Mouse (Mus musculus): ENCODE measurements around the gene Myh3. TPM values are rescaled to one million over a fixed set of nuclear protein-coding genes. Genes with fewer than 3 reads are reported as not detected.

The Myh3 gene
- polyA plus RNA-seq, 1 experiment from 2014 or later = 0.56 TPM

DNA sequence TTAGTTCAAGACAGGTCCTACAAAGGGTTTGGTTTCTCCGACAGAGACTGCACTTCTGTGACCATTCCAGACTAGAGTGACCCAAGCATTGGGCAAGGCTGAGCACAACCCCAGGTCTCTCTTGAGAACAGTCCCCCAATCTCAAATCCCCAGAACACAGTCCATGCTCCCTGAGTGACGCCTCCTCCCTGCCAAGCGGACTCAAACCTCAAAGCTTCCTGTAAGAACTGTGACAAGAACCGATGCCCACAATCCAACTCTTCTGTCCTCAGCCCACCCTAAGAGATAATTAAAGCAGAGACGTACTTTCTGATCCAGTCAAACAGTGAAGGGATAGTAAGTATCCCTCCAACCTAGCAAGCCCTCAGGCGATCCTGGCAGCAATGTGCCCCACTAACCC, 35.3 kb downstream of the Myh3 start:
- no peak for ATAC-seq (replicated peaks; ENCODE audit: insufficient number of reproducible peaks, low FRiP score, low TSS enrichment)
- no peak overlapping the region for H3K4me2 ChIP-seq
- H3K4me1 ChIP-seq (ENCODE audit: control insufficient read depth, insufficient read depth, low read length) = no peaks in the 10 kb centered on the region
- WGBS (ENCODE audit: insufficient replicate concordance) = 81% methylated on average over 6 of the region's 6 CpGs
- H3K36me3 ChIP-seq (ENCODE audit: control insufficient read depth, insufficient read depth, low read length) = no peaks in the 10 kb centered on the region
- no peak overlapping the region for H3K27ac ChIP-seq (ENCODE audit: low read depth, low read length)
- H3K9me3 ChIP-seq (replicated peaks; ENCODE audit: control insufficient read depth, low read length) = no peaks in the 10 kb centered on the region
- H3K4me3 ChIP-seq (ENCODE audit: low read depth, low read length) = no peak overlapping the region
- peaks cover 3% of the 10 kb centered on the region; the same call in 1 of the 2 replicates for H3K27me3 ChIP-seq (ENCODE audit: control insufficient read depth, insufficient read depth, low read length)
- no peak overlapping the region for H3K9ac ChIP-seq (ENCODE audit: low read depth, low read length)

- Histone ChIP-seq H3K4me2 (no peak overlapping the region), H3K4me1 (ENCODE audit: control insufficient read depth, insufficient read depth, low read length) (no peaks in the 10 kb centered on the region), H3K9me3 (replicated peaks; ENCODE audit: control insufficient read depth, low read length) (no peaks in the 10 kb centered on the region), H3K27me3 (ENCODE audit: control insufficient read depth, insufficient read depth, low read length) (peaks cover 3% of the 10 kb centered on the region; the same call in 1 of the 2 replicates), H3K4me3 (ENCODE audit: low read depth, low read length) (no peak overlapping the region), H3K9ac (ENCODE audit: low read depth, low read length) (no peak overlapping the region), H3K27ac (ENCODE audit: low read depth, low read length) (no peak overlapping the region), H3K36me3 (ENCODE audit: control insufficient read depth, insufficient read depth, low read length) (no peaks in the 10 kb centered on the region)
- ATAC-seq (replicated peaks; ENCODE audit: insufficient number of reproducible peaks, low FRiP score, low TSS enrichment) = no peak
- WGBS (ENCODE audit: insufficient replicate concordance) = 79% methylated on average over 5 of the region's 5 CpGs
These were observed 36.2 kb downstream of the Myh3 start for GRCm38 (mm10) chr11:67114261-67114660.

DNA sequence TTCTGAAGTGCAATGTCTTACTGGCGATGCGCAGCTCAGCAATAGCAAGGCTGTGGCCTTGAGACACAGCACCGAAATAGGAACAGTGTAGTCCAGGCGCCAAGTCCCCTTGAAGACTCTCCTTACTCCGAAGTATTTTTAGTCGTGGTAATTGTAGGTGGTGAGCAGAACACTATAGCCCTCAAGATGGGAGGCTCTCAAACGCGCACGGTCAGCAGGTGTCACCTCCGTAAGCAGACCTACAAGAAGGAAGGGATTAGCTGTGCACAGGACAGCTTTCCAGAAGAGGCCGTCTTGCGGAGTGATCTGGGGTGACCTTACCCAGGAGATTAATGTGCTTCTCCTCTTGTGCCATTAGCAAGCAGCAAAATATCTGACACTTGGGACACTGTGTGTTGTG, 36.8 kb downstream of the Myh3 start:
- no peak for ATAC-seq (replicated peaks; ENCODE audit: insufficient number of reproducible peaks, low FRiP score, low TSS enrichment)
- 86% methylated on average over 12 of the region's 12 CpGs for WGBS (ENCODE audit: insufficient replicate concordance)
- Histone ChIP-seq H3K9ac (ENCODE audit: low read depth, low read length) (no peak overlapping the region), H3K4me1 (ENCODE audit: control insufficient read depth, insufficient read depth, low read length) (no peaks in the 10 kb centered on the region), H3K4me3 (ENCODE audit: low read depth, low read length) (no peak overlapping the region), H3K36me3 (ENCODE audit: control insufficient read depth, insufficient read depth, low read length) (no peaks in the 10 kb centered on the region), H3K27me3 (ENCODE audit: control insufficient read depth, insufficient read depth, low read length) (peaks cover 3% of the 10 kb centered on the region; the same call in 1 of the 2 replicates), H3K4me2 (no peak overlapping the region), H3K27ac (ENCODE audit: low read depth, low read length) (no peak overlapping the region), H3K9me3 (replicated peaks; ENCODE audit: control insufficient read depth, low read length) (no peaks in the 10 kb centered on the region)

DNA sequence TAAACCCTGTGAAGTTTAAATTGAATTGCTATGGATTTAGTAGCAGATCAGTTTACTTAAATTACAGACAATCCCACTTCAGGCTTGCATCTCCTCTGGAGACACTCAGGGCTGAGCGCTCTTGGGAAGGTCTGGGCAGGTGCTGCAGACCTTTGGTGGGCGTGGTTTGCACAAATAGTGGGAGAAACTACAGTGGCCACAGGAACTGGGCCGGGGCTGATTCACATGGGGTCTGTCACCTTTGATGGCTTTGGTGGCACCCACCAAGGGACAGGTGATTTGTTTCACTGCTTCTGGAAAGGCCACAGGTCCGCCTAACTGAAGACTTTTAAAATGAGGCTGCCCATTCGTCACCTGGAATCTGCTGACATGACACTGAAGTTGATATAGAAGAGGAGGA, 38.6 kb downstream of the Myh3 start:
- no peak overlapping the region for H3K4me2 ChIP-seq
- no peaks in the 10 kb centered on the region for H3K4me1 ChIP-seq (ENCODE audit: control insufficient read depth, insufficient read depth, low read length)
- WGBS (ENCODE audit: insufficient replicate concordance) = 72% methylated on average over 5 of the region's 5 CpGs
- H3K27me3 ChIP-seq (ENCODE audit: control insufficient read depth, insufficient read depth, low read length) = no peaks in the 10 kb centered on the region
- H3K4me3 ChIP-seq (ENCODE audit: low read depth, low read length) = no peak overlapping the region
- no peaks in the 10 kb centered on the region for H3K36me3 ChIP-seq (ENCODE audit: control insufficient read depth, insufficient read depth, low read length)
- H3K27ac ChIP-seq (ENCODE audit: low read depth, low read length) = no peak overlapping the region
- no peaks in the 10 kb centered on the region for H3K9me3 ChIP-seq (replicated peaks; ENCODE audit: control insufficient read depth, low read length)
- no peak for ATAC-seq (replicated peaks; ENCODE audit: insufficient number of reproducible peaks, low FRiP score, low TSS enrichment)
- no peak overlapping the region for H3K9ac ChIP-seq (ENCODE audit: low read depth, low read length)

DNA sequence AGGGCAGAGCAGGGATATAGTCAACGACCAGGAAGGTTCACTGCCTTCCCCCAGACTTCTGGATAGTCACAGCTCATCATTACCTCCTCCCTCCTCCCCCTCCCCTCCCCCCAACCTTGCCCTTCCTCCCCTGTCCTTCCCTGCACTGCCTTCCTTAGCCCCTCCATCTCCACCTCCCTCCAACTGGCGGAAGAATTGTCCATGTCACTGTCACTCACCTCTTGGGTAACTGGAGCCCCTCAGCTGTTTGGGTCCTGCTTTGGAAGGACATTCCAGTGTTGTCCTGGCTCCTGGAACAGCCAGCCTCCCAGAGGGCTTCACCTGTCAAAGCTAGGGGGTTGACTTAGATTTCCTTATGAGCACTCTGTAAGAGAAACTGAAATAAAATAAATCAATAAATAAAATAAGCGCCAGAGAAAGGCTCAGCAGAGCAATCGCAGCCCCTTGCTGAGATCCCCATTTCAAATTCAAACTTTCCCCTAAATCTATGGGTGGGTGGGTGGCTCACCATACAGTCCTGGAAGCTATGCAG, 41.5 kb downstream of the Myh3 start:
- ATAC-seq (replicated peaks; ENCODE audit: insufficient number of reproducible peaks, low FRiP score, low TSS enrichment) = no peak
- no peak overlapping the region for H3K4me2 ChIP-seq
- no peak overlapping the region for H3K4me3 ChIP-seq (ENCODE audit: low read depth, low read length)
- H3K9ac ChIP-seq (ENCODE audit: low read depth, low read length) = no peak overlapping the region
- H3K9me3 ChIP-seq (replicated peaks; ENCODE audit: control insufficient read depth, low read length) = no peaks in the 10 kb centered on the region
- 39% methylated on average over 4 of the region's 4 CpGs for WGBS (ENCODE audit: insufficient replicate concordance)
- H3K27ac ChIP-seq (ENCODE audit: low read depth, low read length) = no peak overlapping the region
- H3K27me3 ChIP-seq (ENCODE audit: control insufficient read depth, insufficient read depth, low read length) = no peaks in the 10 kb centered on the region
- H3K4me1 ChIP-seq (ENCODE audit: control insufficient read depth, insufficient read depth, low read length) = no peaks in the 10 kb centered on the region
- no peaks in the 10 kb centered on the region for H3K36me3 ChIP-seq (ENCODE audit: control insufficient read depth, insufficient read depth, low read length)

DNA sequence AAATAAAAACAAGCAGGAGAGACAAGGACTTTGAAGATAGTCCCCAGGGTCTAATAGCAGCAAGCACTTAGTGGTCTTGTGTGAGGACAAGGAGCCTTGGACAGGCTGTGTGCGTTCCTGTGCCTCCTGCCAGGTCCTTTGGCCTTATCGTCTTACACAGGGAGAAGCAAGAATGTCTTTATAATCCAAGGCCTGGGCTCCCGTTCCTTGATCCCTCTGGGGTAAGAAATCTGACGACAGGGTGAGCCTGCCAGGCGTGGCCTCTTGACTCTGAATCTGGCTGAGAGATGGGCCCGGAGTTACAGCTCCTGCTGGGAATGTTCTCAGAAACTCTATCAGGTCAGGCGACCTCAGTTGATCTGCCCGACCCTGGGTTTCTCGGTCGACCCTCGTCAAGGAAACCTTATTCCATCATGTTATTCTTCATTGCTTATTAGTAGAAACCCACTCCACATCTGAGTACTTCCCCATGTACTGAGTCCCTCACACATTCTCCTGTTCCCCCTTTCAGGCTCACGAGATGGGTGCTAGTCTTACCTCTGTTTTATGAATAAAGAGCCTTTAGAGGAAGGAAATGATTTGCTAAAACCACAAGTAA, 42.7 kb downstream of the Myh3 start:
- no peak overlapping the region for H3K4me2 ChIP-seq
- WGBS (ENCODE audit: insufficient replicate concordance) = 60% methylated on average over 12 of the region's 12 CpGs
- no peaks in the 10 kb centered on the region for H3K4me1 ChIP-seq (ENCODE audit: control insufficient read depth, insufficient read depth, low read length)
- no peak for ATAC-seq (replicated peaks; ENCODE audit: insufficient number of reproducible peaks, low FRiP score, low TSS enrichment)
- no peaks in the 10 kb centered on the region for H3K36me3 ChIP-seq (ENCODE audit: control insufficient read depth, insufficient read depth, low read length)
- H3K27ac ChIP-seq (ENCODE audit: low read depth, low read length) = no peak overlapping the region
- H3K9me3 ChIP-seq (replicated peaks; ENCODE audit: control insufficient read depth, low read length) = no peaks in the 10 kb centered on the region
- no peak overlapping the region for H3K9ac ChIP-seq (ENCODE audit: low read depth, low read length)
- no peaks in the 10 kb centered on the region for H3K27me3 ChIP-seq (ENCODE audit: control insufficient read depth, insufficient read depth, low read length)
- no peak overlapping the region for H3K4me3 ChIP-seq (ENCODE audit: low read depth, low read length)

GRCm38 (mm10) chr11:67124943-67125342, 46.8 kb downstream of the Myh3 start:
- no peaks in the 10 kb centered on the region for H3K9me3 ChIP-seq (replicated peaks; ENCODE audit: control insufficient read depth, low read length)
- no peak overlapping the region for H3K4me3 ChIP-seq (ENCODE audit: low read depth, low read length)
- H3K36me3 ChIP-seq (ENCODE audit: control insufficient read depth, insufficient read depth, low read length) = no peaks in the 10 kb centered on the region
- H3K27me3 ChIP-seq (ENCODE audit: control insufficient read depth, insufficient read depth, low read length) = no peaks in the 10 kb centered on the region
- H3K4me1 ChIP-seq (ENCODE audit: control insufficient read depth, insufficient read depth, low read length) = no peaks in the 10 kb centered on the region
- H3K9ac ChIP-seq (ENCODE audit: low read depth, low read length) = no peak overlapping the region
- ATAC-seq (replicated peaks; ENCODE audit: insufficient number of reproducible peaks, low FRiP score, low TSS enrichment) = no peak
- no peak overlapping the region for H3K4me2 ChIP-seq
- no peak overlapping the region for H3K27ac ChIP-seq (ENCODE audit: low read depth, low read length)
- 86% methylated on average over 7 of the region's 7 CpGs for WGBS (ENCODE audit: insufficient replicate concordance)

GRCm38 (mm10) chr11:67125361-67125760, 47.3 kb downstream of the Myh3 start:
- no peak for ATAC-seq (replicated peaks; ENCODE audit: insufficient number of reproducible peaks, low FRiP score, low TSS enrichment)
- Histone ChIP-seq H3K27ac (ENCODE audit: low read depth, low read length) (no peak overlapping the region), H3K36me3 (ENCODE audit: control insufficient read depth, insufficient read depth, low read length) (no peaks in the 10 kb centered on the region), H3K9me3 (replicated peaks; ENCODE audit: control insufficient read depth, low read length) (no peaks in the 10 kb centered on the region), H3K4me2 (no peak overlapping the region), H3K4me1 (ENCODE audit: control insufficient read depth, insufficient read depth, low read length) (no peaks in the 10 kb centered on the region), H3K9ac (ENCODE audit: low read depth, low read length) (no peak overlapping the region), H3K4me3 (ENCODE audit: low read depth, low read length) (no peak overlapping the region), H3K27me3 (ENCODE audit: control insufficient read depth, insufficient read depth, low read length) (no peaks in the 10 kb centered on the region)
- 69% methylated on average over 17 of the region's 17 CpGs for WGBS (ENCODE audit: insufficient replicate concordance)

- no peaks in the 10 kb centered on the region for H3K9me3 ChIP-seq (replicated peaks; ENCODE audit: control insufficient read depth, low read length)
- no peak overlapping the region for H3K9ac ChIP-seq (ENCODE audit: low read depth, low read length)
- WGBS (ENCODE audit: insufficient replicate concordance) = 82% methylated on average over 2 of the region's 2 CpGs
- H3K4me1 ChIP-seq (ENCODE audit: control insufficient read depth, insufficient read depth, low read length) = no peaks in the 10 kb centered on the region
- H3K27ac ChIP-seq (ENCODE audit: low read depth, low read length) = no peak overlapping the region
- no peak overlapping the region for H3K4me2 ChIP-seq
- ATAC-seq (replicated peaks; ENCODE audit: insufficient number of reproducible peaks, low FRiP score, low TSS enrichment) = no peak
- no peaks in the 10 kb centered on the region for H3K36me3 ChIP-seq (ENCODE audit: control insufficient read depth, insufficient read depth, low read length)
- no peak overlapping the region for H3K4me3 ChIP-seq (ENCODE audit: low read depth, low read length)
- H3K27me3 ChIP-seq (ENCODE audit: control insufficient read depth, insufficient read depth, low read length) = no peaks in the 10 kb centered on the region
These were observed 55.4 kb downstream of the Myh3 start for GRCm38 (mm10) chr11:67133526-67133925.

Measured in heart, embryonic 11.5 days (tissue).